Mouse (Mus musculus): Measurements from ENCODE around the gene 2010111I01Rik.

2010111I01Rik gene

DNA sequence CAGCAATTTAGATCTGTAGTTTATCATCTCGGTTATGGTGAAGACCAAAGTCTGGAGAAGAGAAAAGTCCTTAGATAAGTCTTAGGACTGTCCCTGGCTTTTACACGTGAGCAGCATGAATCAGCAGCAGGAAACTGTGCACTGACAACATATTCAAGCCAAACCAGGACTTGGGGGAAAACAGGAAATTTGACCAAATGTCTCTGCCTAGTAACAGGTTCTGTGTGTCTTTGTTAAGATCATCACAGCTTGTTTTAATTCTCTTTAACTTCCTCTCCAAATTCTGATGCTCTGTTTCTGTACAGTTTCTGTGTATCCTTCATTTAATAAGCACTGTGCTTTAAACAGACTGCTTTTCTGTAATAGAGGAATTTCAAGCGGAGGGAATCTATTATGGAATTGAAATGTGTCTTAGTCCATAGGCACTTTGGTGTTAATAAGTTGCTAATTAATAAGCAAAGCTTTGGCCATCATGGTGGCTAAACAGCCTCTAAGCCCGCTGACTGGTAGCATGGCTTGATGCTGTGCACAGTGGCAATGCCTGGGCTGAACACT lies 147.4 kb downstream of the 2010111I01Rik start:
- no peak for DNase-seq (ENCODE audit: low read depth, low spot score)

- no peak for DNase-seq (ENCODE audit: low read depth, low spot score)
These were observed 148.1 kb downstream of the 2010111I01Rik start for GRCm38 (mm10) chr13:63112598-63113372.

- DNase-seq (ENCODE audit: low read depth, low spot score), result no peak
These were observed 149.2 kb downstream of the 2010111I01Rik start for GRCm38 (mm10) chr13:63113881-63114301.

DNA sequence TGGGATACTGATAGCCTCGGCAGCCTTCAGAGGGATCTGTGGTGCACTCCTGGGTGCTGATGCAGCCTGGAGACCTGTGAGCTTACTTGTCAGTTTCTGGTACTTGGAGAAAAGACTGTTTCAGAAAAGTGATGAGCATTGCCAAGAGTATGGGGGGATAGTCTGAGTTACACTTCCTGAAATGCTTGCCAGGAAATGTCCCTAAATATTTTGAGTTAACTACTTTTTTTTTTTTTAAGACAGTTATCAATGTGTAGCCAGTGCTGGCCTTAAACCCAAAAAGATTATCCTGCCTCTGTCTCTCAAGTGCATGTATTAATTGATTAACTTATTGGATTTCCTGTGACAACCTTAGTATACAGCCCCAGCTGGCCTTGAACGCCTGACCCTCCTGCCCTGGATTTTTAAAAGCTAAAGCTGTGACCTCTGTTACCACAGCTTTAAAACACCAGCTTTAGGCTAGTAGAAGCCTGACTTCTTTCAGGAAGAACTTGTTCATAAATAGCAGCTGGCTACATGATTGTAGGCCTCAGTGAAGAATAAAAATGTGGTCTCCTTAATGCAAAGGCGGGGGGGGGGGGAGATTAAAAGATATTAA lies 150.6 kb downstream of the 2010111I01Rik start:
- DNase-seq (ENCODE audit: low read depth, low spot score), result no peak

- DNase-seq (ENCODE audit: low read depth, low spot score), result no peak
These were observed 152.9 kb downstream of the 2010111I01Rik start for GRCm38 (mm10) chr13:63117495-63118184.

GRCm38 (mm10) chr13:63118682-63119081 lies 154.0 kb downstream of the 2010111I01Rik start:
- no peak for DNase-seq (ENCODE audit: low read depth, low spot score)

- DNase-seq (ENCODE audit: low read depth, low spot score), result no peak
These were observed 155.6 kb downstream of the 2010111I01Rik start for GRCm38 (mm10) chr13:63120296-63120695.

DNA sequence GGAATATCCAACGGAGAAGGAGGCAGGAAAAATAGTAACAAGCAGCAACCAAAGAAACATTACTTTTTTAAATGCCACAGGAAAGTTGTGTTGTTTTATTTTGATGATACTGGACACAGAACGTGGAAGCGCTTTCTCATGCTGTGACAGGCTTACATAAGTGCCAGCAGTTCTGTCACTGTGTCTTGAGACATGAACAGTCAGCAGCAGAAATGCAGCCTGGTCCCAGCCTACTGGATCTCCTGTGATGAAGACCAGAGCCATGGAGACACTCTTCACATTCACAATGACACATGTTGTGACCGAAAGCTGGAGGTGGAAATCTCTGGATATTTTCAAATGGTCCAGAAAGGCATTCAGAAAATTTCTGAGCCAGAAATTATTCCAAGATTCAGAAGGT lies 157.1 kb downstream of the 2010111I01Rik start:
- no peak for DNase-seq (ENCODE audit: low read depth, low spot score)

DNA sequence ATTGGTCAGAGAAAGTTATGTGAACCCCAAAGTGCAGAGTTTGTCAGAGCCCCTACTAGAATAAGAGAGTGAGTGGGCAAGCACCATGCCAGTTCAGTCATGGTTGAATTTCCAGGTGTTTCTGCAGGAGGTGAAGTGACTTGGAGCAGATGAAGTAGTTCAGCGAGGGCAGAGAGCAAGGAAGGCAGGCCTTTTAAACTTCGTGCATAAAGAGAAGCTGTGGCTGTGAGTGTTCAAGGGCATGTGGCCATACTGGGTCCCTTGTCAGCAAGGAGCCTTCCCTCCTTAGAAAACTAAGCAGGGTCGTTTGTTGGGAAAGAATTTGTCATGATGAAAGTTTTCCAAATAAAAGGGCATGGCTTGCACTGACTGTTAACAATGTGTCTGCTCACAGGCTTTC lies 161.5 kb downstream of the 2010111I01Rik start:
- no peak for DNase-seq (ENCODE audit: low read depth, low spot score)

DNA sequence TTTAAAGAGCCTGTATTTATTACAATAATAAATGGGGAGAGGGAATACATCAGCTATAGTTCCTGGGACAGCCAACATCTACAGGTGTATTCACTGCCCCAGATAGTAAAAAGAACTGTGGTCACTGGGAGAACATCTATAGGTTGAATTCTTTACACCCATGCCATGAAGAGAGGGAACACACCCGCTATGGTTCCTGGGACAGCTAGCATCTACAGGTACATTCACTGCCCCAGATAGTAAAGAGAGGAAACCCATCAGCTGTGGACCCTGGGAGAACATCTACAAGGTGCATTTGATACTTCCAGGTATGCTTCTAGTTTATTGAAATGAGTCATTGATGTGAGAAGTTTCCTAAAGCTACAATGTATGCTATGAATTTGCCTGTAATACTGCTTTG lies 162.8 kb downstream of the 2010111I01Rik start:
- no peak for DNase-seq (ENCODE audit: low read depth, low spot score)

GRCm38 (mm10) chr13:63134879-63135421 lies 170.3 kb downstream of the 2010111I01Rik start:
- no peak for DNase-seq (ENCODE audit: low read depth, low spot score)

- DNase-seq (ENCODE audit: low read depth, low spot score), result no peak
These were observed 171.3 kb downstream of the 2010111I01Rik start for GRCm38 (mm10) chr13:63135994-63136393.

DNA sequence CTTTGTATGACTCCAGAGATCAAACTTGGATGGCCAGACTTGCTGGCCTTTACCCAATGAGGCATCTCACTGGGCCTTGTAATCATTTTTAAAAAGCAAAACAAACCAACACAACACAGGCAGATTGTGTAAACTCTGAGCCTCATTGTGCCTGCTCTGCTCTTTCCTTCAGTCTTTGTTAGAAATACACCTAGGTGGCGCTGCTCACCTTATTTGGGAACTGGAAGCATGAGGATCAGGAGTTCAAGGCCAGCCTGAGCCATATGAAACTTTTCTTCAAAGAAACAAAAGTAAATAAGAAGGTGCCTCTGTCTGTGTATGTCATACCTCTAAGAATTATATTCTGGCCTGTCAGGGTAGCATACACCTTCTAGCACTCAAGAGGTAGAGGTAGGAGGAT lies 172.1 kb downstream of the 2010111I01Rik start:
- no peak for DNase-seq (ENCODE audit: low read depth, low spot score)

GRCm38 (mm10) chr13:63138376-63139048 lies 173.8 kb downstream of the 2010111I01Rik start:
- DNase-seq (ENCODE audit: low read depth, low spot score), result no peak

DNA sequence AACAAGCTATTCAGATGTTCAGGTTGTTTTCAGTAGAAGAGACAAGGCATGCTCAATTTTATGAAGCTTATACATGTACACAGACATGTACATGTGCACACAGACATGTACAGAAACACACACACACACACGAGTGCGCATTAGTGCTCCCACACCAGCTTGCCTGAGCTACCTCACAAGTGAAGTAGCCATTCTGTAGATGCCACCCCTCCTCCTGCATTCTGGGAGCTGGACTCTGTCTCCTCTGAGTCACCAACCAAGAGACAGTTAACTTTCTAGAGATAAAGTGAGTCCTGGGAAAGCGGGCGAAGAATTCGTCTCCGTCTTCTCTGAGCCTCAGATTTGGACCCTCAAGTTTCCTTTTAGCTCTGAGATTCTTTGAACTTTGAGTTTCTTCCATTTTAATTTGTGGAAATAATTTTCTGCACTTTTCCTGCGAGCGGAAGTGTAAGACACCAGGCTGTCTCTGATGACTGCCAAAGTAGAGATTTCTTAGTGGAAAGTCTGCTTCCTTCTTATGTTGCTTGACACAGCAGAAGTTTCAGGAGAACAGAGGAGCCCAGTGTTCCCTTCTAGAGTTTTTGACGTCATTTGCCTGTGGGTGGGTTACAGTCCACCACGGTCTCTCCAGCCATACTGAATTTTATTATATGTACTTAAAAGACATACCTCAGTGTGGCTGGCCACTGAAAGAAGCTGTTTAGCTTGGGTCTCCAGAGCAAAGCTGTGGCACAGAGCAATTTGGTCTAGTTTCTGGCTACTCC lies 175.0 kb downstream of the 2010111I01Rik start:
- no peak for DNase-seq (ENCODE audit: low read depth, low spot score)

DNA sequence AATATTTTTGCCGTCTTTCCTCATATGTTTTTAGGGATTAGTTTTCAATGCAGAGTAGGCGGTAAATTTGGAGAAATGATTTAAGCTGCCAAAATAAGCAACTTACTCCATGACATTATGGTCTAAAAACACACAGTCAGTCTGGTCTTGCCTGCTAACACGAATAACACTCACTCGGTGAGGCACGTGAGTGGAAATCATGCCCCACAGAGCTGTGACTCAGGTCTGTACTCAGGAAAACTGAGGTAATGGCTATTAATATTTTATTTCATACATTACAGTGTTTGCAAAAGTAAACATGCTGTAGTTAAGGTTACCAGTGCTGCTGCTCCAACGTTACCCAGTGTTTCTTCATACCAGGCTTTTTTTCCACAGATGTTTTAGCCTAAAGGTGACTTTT lies 176.1 kb downstream of the 2010111I01Rik start:
- no peak for DNase-seq (ENCODE audit: low read depth, low spot score)

DNA sequence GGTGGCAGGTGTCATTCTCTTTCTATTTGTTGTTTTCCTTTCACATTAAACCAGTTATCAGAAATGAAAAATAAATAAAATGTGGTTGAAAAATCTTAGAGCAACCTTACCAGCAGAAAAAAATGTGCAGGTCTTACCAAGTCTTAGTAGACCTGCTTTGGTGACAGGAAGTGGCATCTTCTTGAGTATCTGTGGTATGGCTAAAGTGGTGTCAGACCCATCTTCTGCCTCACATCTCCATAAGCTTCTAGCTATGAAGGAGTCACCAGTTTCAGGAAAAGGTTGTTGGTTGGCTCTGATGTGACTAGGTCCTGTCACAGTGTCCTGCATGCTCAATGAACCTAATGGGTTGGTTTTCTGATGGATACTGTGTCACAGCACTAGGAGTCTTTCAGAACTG lies 176.6 kb downstream of the 2010111I01Rik start:
- no peak for DNase-seq (ENCODE audit: low read depth, low spot score)

DNA sequence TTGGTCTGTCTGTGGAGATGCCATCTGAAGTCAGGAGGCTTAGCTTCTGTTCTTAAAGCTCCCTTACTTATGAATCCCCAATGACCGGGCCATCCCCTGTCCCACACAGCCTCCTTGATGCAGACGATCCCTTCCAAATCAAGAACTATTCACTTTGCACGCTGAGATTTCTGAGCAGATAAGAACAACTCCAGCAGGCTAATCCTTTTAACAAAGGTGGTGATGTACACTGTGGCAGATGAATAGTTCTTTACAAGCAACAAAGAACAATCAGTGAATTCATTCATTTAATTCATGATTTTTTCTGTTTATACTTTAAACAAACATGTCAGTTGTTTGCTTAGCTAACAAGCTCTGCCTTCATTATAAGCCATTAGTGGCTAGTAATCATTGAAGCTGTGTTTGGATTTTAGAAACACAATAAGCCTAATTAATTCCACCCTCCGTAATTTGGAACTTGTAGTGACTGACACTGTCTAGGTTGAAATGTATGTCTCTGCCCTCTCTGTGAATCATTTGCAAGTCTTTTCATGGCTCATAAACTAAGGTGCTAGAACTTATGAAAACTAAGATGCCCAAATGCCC lies 182.0 kb downstream of the 2010111I01Rik start:
- DNase-seq (ENCODE audit: low read depth, low spot score), result no peak

DNA sequence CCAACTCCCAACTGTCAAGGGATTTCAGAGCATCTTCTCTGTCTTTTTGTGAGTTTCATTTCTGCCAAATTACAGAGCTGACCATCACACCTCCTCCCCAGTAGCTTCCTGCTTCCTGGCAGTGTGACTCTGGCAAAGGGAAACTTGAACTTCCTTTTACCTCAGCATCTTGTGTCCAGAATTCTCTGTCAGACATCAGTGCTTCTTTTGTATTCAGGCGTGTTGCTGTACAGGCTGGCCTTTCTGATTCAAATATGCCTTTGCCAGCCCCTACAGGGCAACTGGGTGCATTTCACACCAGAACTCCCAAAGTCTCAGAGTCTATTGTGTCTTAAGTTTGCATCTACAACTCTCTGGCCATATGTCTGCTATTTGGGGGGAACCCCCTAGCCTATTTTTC lies 183.5 kb downstream of the 2010111I01Rik start:
- no peak for DNase-seq (ENCODE audit: low read depth, low spot score)

DNA sequence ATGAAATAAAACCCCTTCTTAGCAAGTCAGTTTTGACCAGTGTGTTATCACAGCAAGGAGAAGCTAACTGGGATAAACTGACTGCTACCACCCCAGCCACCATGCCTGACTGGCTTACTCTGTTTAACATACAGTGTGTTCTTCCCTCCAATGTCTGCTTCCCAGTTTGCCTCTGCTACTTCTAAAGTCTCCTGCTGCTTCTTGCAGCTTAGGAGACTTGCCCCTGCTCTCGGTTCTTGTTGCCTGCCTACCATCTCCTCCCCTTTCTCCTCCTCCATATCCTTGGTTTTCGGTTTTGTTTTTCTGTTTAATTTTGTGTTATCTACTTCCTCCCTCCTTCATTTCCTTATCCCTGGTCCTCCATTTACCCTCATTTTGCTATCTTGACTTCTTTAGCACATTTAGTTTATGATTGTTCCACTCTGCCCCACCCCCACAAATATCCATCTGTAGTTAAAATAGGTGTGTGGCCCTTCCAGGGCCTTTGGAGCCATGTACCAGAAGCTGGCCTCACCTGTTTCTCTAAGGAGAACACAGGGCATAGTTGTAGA lies 185.9 kb downstream of the 2010111I01Rik start:
- no peak for DNase-seq (ENCODE audit: low read depth, low spot score)

All from WW6 (cell line).